Mouse (Mus musculus) skeletal muscle tissue, adult 2 months (tissue): ENCODE measurements around the gene Krtap10-10.
"Not testable (repeated sequence)": the region's sequence is repeated elsewhere in the genome, so short reads cannot be mapped to it uniquely, and the experiment has no call there.

Experiments used
- DNase-seq: peaks from one replicate; pipeline ENCODE4 v3.0.0-alpha.2; 2012; ENCODE audit warnings: low read depth, low spot score

Krtap10-10 gene

GRCm38 (mm10) chr10:77835647-77836046 is at the start of gene Krtap10-10:
Krtap10-10 (plus strand) TSS chr10:77835947.
- DNase-seq: no peak

- DNase-seq: not testable (repeated sequence)
Measured at GRCm38 (mm10) chr10:77787876-77788275, 47.9 kb upstream of the Krtap10-10 start, which contains the start of gene Gm7137. Gm7137 (minus strand) TSS chr10:77788200.

- no peak for DNase-seq
Measured at GRCm38 (mm10) chr10:77788621-77789020, 47.1 kb upstream of the Krtap10-10 start.

GRCm38 (mm10) chr10:77794976-77795375 is 40.8 kb upstream of the Krtap10-10 start, which contains the start of gene Gm9639:
Gm9639 (minus strand) TSS chr10:77795076.
- no peak for DNase-seq

- DNase-seq: no peak
Measured at GRCm38 (mm10) chr10:77797677-77798076, 38.1 kb upstream of the Krtap10-10 start.

GRCm38 (mm10) chr10:77798164-77798920 is 37.4 kb upstream of the Krtap10-10 start:
- DNase-seq: not testable (repeated sequence)

GRCm38 (mm10) chr10:77798921-77799508 is 36.7 kb upstream of the Krtap10-10 start, which contains the start of gene Gm19668:
Gm19668 (minus strand) TSS chr10:77799133.
- DNase-seq: no peak

- DNase-seq: no peak
Measured at GRCm38 (mm10) chr10:77804095-77804494, 31.7 kb upstream of the Krtap10-10 start.

- no peak for DNase-seq
Measured at GRCm38 (mm10) chr10:77811743-77812142, 24.0 kb upstream of the Krtap10-10 start, which contains the start of gene Gm9507. Gm9507 (minus strand) TSS chr10:77811843.

GRCm38 (mm10) chr10:77814382-77814781 is 21.4 kb upstream of the Krtap10-10 start, which contains the start of gene Gm2696:
Gm2696 (plus strand) TSS chr10:77814682.
- DNase-seq: no peak

GRCm38 (mm10) chr10:77815514-77815913 is 20.2 kb upstream of the Krtap10-10 start:
- DNase-seq: no peak

- DNase-seq: no peak
Measured at GRCm38 (mm10) chr10:77818523-77818922, 17.2 kb upstream of the Krtap10-10 start.

- DNase-seq: no peak
Measured at GRCm38 (mm10) chr10:77819203-77819602, 16.5 kb upstream of the Krtap10-10 start.

- DNase-seq: no peak
Measured at GRCm38 (mm10) chr10:77826951-77827350, 8.8 kb upstream of the Krtap10-10 start, which contains the start of gene Krtap10-4. Krtap10-4 (minus strand) TSS chr10:77827095.

GRCm38 (mm10) chr10:77839006-77839405 is 3.3 kb downstream of the Krtap10-10 start:
- DNase-seq: no peak

- DNase-seq: no peak
Measured at GRCm38 (mm10) chr10:77846503-77846902, 10.8 kb downstream of the Krtap10-10 start, which contains the start of gene Gm36176. Gm36176 (plus strand) TSS chr10:77846803.

GRCm38 (mm10) chr10:77846961-77847360 is 11.2 kb downstream of the Krtap10-10 start:
- no peak for DNase-seq

- DNase-seq: no peak
Measured at GRCm38 (mm10) chr10:77847538-77847937, 11.8 kb downstream of the Krtap10-10 start.

- DNase-seq: no peak
Measured at GRCm38 (mm10) chr10:77852559-77852958, 16.8 kb downstream of the Krtap10-10 start, which contains the start of gene Gm10318. Gm10318 (plus strand) TSS chr10:77852859.

GRCm38 (mm10) chr10:77861675-77862074 is 25.9 kb downstream of the Krtap10-10 start, which contains the start of gene Gm3285:
Gm3285 (plus strand) TSS chr10:77861975.
- no peak for DNase-seq

- DNase-seq: no peak
Measured at GRCm38 (mm10) chr10:77864067-77864761, 28.5 kb downstream of the Krtap10-10 start.

GRCm38 (mm10) chr10:77864762-77865143 is 29.0 kb downstream of the Krtap10-10 start:
- no peak for DNase-seq
